Mouse (Mus musculus): ENCODE measurements around the gene Slc17a5.
A peak's percentile ranks its signal among the peaks of the same experiment; 100 is the strongest.
"Not testable (repeated sequence)": the region's sequence is repeated elsewhere in the genome, so short reads cannot be mapped to it uniquely, and the experiment has no call there.

The Slc17a5 gene

DNA sequence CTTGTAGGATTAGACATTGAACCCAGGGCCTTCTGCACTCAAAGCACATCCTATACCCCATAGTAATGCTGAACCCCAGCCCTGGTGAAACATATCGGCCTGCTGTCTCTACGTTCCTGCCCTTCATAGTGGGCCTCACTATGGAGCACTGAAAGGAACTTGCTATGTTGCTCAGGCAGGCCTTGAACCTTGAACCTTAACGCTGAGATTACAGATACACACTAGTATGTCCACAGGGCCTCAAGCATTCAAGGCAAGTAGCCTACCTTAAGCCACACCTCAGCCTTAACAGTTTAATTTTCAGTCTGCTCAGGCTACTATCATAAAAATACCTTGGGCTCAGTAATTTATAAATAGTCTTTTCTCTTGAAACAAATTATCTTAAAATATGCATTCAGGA, 95.6 kb downstream of the Slc17a5 start:
- Histone ChIP-seq H3K27me3 (ENCODE audit: insufficient read depth, low read length) (no peaks in the 10 kb centered on the region), H3K4me3 (replicated peaks; ENCODE audit: low read length) (no peak overlapping the region), H3K36me3 (ENCODE audit: insufficient read depth, low read length) (no peaks in the 10 kb centered on the region), H3K4me1 (replicated peaks; ENCODE audit: low read depth, low read length) (peaks cover 31% of the 10 kb centered on the region), H3K9me3 (ENCODE audit: low read length) (no peaks in the 10 kb centered on the region)
- no peak for TF ChIP-seq NANOG (IDR thresholded peaks at IDR 0.05; ENCODE audit: borderline replicate concordance, low read length)
- TF ChIP-seq POU5F1 (IDR thresholded peaks at IDR 0.05; ENCODE audit: borderline replicate concordance, low read length): no peak
- no peak for TF ChIP-seq CTCF (conservative IDR thresholded peaks at IDR 0.05; ENCODE audit: low read length)

DNA sequence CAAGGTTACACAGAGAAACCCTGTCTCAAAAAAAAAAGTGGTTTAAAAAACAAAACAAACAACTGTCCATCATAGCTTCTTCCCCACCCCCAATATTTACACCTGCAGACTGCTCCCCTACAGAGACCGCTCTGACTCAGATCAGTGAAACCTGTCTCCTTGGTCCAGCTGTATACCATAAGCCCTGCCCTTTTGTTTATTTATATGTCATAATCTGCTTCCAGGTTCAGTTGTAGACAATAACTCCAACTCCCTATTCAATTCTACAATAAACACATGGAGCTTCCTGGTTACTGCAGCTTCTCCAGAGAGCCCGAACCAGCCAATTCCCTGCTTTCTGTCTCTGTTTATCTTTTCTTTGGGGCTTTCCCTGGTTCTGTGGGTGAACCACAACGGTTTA, 96.7 kb downstream of the Slc17a5 start:
- Histone ChIP-seq H3K4me1 (replicated peaks; ENCODE audit: low read depth, low read length) (peaks cover 40% of the 10 kb centered on the region), H3K27me3 (ENCODE audit: insufficient read depth, low read length) (no peaks in the 10 kb centered on the region), H3K36me3 (ENCODE audit: insufficient read depth, low read length) (no peaks in the 10 kb centered on the region), H3K4me3 (replicated peaks; ENCODE audit: low read length) (no peak overlapping the region), H3K9me3 (ENCODE audit: low read length) (no peaks in the 10 kb centered on the region)
- no peak for TF ChIP-seq POU5F1 (IDR thresholded peaks at IDR 0.05; ENCODE audit: borderline replicate concordance, low read length)
- no peak for TF ChIP-seq CTCF (conservative IDR thresholded peaks at IDR 0.05; ENCODE audit: low read length)
- TF ChIP-seq NANOG (IDR thresholded peaks at IDR 0.05; ENCODE audit: borderline replicate concordance, low read length): no peak

DNA sequence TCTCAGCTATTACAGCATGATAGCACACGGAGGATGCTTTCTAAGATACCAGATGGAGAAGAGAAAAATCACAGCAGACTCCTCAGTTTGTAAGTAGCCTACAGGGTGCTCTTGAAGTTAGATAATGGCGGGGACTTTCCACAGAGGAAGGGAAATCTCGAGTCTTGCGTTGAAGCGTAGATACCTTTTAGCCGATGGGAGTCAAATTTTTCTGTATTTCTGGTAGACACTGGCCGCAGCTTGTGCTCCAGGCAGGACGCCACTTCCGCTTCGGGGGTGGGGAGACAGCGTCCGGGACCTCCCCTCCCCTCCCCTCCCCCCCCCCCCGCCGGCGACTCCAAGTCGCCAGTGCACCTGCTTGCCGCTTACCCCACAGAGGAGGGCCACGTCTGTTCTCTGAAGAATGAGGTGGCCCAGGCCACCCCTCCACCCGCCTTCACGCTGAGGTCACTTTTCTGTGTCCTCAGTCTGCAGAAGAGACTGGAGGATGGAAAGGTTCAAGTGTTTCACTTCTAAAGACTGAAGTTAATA, 98.9 kb downstream of the Slc17a5 start, which contains the start of gene Eef1a1:
TSS of gene Eef1a1 (minus strand) at position 262 of the 531 bp plus-strand sequence.
- no peaks in the 10 kb centered on the region for H3K36me3 ChIP-seq (ENCODE audit: insufficient read depth, low read length)
- H3K4me1 ChIP-seq (replicated peaks; ENCODE audit: low read depth, low read length): peaks cover 62% of the 10 kb centered on the region
- TF ChIP-seq POU5F1 (IDR thresholded peaks at IDR 0.05; ENCODE audit: borderline replicate concordance, low read length) (no peak), NANOG (IDR thresholded peaks at IDR 0.05; ENCODE audit: borderline replicate concordance, low read length) (no peak), CTCF (conservative IDR thresholded peaks at IDR 0.05; ENCODE audit: low read length) (no peak)
- peak within 1 kb of the TSS; percentile 83 for H3K4me3 ChIP-seq (replicated peaks; ENCODE audit: low read length)
- no peaks in the 10 kb centered on the region for H3K27me3 ChIP-seq (ENCODE audit: insufficient read depth, low read length)
- no peaks in the 10 kb centered on the region for H3K9me3 ChIP-seq (ENCODE audit: low read length)

DNA sequence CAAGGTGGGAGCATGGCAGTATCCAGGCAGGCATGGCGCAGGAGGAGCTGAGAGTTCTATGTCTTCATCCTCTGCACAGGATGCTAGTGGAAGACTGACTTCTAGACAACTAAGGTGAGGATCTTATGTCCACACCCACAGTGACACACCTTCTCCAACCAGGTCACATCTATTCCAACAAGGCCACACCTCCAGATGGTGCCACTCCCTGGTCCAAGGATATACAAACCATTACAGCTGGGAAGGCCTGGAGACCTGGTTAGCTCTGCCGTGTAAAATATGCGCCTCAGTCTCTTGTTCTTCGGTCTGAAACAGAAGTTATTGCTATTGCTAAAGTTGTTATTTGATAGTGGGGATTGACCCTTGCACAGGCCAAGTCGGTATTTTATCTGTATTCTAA, 99.8 kb downstream of the Slc17a5 start:
- peak overlapping the region; percentile 83 for H3K4me3 ChIP-seq (replicated peaks; ENCODE audit: low read length)
- not testable (repeated sequence) for H3K36me3 ChIP-seq (ENCODE audit: insufficient read depth, low read length); H3K27me3 ChIP-seq (ENCODE audit: insufficient read depth, low read length); H3K9me3 ChIP-seq (ENCODE audit: low read length)
- H3K4me1 ChIP-seq (replicated peaks; ENCODE audit: low read depth, low read length): peaks cover 68% of the 10 kb centered on the region

Measured in E14TG2a.4 (cell line).